Mouse (Mus musculus) kidney, postnatal 10 days (tissue): ENCODE data around the gene C3.

Experiments
- DNase-seq: peaks from one replicate; pipeline ENCODE4 v3.0.0; 2021; ENCODE audit warnings: mixed read lengths

C3 gene

DNA sequence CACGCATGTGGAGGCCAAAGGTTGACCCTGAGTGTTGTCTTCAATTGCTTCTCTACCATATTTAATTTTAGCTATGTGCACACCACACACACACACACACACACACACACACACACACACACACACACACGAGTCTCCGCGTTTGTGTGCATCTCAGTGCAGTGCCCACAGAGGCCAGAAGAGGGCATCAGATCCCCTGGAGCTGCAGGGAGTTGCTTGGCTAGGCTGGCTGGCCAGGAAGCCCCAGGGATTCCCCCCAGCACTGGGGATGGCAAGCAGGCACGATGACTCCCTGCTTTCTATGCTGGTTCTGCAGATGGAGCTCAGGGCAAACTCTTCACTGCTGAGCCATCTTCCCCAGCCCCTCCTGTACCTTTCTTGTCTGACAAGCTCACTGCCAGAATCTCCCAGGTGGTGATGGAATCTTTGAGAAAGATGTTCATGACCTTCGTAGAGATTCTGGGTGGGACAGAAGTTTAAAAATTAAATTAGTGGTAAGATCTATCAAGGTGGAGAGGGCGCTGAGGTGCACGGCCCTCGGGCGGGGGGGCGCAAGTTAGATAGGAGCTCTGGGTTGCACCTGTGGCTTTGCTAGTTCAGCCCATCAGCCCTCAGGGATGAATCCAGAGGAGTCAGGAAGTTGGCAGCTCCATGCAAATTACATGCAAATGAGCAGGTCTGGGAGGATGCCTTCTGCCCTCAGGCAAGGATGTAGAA is 8.6 kb downstream of the C3 start:
- peak; percentile 89 for DNase-seq

- peak; percentile 4 for DNase-seq
Measured at GRCm38 (mm10) chr17:57218335-57218900, 9.5 kb downstream of the C3 start.

- DNase-seq: no peak
Measured at GRCm38 (mm10) chr17:57214676-57215387, 13.1 kb downstream of the C3 start.

- DNase-seq: no peak
Measured at GRCm38 (mm10) chr17:57211501-57211900, 16.4 kb downstream of the C3 start.

GRCm38 (mm10) chr17:57209330-57209729 is 18.6 kb downstream of the C3 start:
- no peak for DNase-seq

DNA sequence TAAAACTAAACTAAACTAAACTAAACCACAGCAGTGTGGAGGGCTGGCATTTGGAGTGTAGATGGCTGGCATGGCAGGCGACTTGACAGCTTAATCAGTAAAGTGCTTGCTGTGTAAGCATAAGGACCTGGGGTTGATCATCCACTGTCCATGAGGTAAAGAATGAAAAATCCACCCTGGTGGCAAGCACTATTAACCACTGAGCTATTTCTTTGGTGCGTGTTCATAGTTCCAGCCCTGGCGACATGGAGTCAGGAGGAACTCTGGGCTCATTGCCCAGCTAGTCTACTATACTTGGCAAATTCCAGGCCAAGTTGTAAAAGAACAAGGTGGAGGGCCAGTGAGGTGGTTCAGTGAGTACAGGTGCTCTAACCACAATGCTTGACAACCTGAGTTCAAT is 20.0 kb downstream of the C3 start:
- DNase-seq: peak; percentile 42

DNA sequence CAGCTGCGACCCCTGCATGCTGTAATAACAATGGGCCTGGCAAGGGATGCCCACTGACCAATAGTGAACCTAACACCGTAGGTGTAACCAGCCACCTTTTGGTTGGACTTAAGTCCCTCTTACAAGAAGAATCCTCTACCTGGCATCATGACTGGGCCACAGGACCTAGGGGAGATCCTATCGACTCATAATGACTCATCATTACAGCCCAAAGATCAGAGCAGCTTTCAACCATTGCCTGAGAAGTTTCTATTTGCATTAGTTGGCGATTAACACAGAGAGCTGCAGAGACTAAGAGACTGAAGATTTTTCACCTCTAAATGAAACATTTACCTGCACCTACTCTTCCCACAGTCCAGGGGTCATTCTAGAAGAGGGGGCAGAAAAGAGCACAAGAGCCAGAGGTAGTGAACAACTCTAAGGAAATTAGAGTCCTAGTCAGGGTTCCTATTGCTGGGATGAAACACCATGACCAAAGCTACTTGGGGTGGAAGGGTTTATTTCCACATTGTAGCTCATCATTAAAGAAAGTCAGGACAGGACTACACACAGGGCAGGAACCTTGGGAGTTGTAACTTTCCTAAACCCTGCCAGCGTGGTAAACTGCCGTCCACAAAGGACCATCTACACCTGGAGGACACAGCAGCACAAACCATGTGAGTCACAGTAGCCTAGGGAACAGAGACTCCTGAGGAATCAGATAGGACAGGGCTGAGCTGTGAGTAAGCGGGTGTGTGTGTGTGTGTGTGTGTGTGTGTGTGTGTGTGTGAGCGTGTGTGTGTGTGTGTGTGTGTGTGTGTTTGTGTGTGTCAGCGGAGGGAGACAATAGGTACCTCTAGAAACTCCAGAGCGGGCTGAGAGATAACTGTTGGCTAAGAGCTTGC is 25.9 kb downstream of the C3 start:
- DNase-seq: no peak

- no peak for DNase-seq
Measured at GRCm38 (mm10) chr17:57198252-57198651, 29.7 kb downstream of the C3 start.

DNA sequence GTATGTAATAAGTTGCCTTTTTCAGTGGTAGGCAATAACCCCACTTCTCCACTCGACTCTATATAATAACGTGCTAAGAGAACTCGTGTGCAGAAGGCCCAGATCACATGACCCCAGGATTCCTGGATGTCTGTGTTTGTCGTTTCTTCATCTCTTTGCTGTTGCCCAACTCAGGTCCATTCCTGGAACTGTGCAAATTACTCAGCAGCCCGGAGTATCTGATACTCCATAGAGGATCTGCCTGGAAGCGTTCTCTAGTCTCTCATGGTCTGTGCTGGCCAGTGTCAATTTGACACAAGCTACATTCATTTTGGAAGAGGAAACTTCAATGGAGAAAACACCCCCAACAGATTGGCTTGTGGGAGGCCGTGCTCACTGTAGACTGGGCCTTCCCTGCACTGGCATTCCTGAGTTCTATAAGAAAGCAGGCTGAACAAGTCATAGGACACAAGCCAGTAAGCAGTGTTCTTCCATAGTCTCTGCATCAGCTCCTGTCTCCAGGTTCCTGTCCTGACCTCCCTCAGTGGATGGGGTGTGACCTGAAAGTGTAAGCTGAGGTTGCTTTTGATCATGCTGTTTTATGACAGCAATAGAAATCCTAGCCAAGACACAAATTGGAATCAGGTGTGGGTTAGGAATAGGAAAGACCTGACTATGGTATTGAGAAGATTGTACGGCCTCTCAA is 32.5 kb downstream of the C3 start:
- DNase-seq: no peak

DNA sequence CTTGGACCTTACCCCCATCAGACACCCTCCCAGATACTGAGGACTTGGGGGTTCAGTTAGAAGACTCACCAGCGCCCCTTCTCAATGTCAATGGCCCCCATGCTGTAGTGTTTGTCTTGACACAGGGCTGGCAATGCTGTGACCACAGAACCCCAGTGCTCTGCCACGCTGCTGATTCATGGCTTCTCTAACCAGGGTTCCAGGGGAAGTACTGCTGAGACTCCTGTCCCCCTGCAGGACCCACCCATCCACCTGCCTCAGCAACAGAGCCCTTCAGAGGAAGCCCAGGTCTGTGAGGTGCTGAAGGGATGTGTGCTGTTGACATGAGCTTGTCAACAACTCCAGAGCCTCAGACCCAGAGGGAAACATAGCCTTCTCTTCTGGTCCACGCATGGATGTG is 33.2 kb downstream of the C3 start:
- no peak for DNase-seq

DNA sequence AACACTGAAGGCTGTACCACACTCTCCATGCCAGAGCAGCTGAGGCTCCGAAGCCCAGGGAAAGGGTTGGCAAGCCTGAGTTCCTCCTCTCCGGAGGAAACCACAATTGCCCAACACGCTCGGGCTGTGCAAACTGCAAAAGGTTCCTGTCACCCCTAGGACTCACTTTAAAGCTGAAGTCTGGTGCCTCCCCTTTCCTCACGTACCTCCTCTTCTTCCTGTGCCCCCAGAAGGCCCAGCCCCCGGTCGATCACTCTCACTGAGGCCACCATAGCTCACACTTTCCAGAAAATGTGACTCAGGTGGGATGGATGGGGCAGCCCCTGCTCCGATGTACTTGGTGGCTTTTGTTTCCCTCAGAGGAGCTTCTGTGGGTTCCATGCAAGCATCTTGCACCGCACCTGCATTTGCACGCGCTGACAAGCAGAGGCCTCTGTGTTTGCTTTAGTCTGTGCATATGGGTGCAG is 33.9 kb downstream of the C3 start, which contains the start of gene Tnfsf14:
Tnfsf14 (minus strand) TSS at position 137 of the 467 bp plus-strand sequence.
- no peak for DNase-seq

DNA sequence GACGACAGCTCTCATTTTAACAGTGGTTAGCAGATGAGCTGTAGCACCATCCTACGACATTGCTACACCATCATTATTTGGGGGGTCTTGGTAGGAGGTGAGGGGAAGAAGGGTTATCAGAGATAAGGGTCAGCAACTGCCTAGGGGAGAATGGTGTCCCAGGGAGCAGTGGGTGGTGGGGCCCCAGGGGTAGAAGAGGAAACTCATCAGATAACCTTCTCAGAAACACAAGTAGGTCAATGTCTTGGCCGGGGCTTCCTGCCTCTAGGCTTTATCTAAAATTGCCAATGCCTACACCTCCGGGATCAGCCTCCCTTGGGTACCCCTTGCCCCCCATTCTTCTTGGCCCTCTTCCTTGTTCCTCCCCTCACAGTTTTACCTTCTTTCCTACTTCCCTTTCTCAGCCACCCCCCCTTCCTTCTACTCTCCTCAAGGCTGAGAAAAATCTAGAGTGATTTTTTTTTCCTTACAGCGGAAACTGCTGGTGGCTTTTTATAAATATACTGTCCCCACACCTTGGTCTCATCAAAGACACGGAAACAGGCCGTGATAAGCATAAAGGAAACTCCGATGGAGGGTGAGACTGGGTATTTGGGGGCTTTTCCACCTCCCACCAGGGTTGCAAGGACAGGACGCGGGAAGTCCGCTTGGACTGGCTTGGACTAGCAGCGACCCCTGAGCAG is 39.3 kb downstream of the C3 start:
- no peak for DNase-seq

DNA sequence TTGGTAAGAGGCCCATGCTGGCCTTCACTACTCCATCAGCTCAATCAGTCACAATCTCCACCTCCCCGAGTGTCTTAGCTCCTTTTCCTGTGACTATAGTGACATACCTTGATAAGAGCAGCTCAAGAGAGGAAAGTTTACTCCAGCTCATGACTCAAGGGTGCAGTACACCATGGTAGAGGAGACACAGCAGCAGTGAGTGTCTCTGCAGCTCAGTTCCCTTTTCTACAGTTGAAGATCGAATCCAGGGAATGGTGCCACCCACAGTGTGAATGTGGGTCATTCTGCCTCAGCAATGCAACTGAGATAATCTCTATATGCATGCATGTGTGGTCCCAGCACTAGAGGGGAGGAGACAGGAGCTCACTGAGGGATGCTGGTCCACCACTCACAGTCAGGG is 42.3 kb downstream of the C3 start:
- DNase-seq: no peak

DNA sequence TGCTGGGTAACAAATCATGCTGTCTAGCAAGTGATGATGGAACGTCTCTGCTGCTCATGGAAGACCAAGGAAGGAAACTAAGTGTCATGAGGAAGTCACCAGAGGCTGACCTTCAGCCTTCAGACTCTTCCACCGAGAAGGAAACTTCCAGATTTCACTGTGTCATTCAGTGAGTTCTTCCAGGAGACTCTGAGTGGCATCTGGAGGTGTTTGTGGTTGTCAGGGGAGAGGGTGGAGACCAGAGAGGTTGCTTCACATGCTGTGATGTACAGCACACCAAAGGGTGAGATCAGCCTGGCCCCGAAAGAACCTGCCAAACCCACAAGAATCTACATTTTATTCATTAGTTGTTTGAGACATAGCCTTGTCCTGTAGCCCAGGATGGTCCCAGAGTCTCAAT is 45.1 kb downstream of the C3 start:
- DNase-seq: no peak

- peak; percentile 28 for DNase-seq
Measured at GRCm38 (mm10) chr17:57180363-57180762, 47.6 kb downstream of the C3 start.

DNA sequence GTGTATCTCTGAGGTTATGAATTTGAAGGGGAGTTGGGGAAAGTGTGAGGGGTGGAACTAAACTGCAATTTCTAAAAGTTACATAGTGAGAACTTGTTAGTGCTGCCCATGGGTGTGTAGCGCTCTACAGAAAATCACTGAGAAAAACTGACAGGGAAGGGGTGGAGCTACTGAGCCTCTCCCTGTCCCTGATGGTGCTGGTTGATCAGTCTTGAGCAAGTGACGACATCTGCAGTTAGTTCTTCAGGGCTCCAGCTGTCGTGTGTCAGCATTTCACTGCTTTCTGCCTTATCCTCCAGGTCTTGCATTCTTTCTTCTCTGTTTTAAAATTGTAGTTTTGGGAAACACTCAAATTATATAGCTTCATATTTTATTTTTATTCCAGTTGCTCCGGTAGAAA is 54.6 kb downstream of the C3 start:
- no peak for DNase-seq

- DNase-seq: no peak
Measured at GRCm38 (mm10) chr17:57172378-57172777, 55.6 kb downstream of the C3 start.

GRCm38 (mm10) chr17:57170616-57171260 is 57.2 kb downstream of the C3 start:
- no peak for DNase-seq

DNA sequence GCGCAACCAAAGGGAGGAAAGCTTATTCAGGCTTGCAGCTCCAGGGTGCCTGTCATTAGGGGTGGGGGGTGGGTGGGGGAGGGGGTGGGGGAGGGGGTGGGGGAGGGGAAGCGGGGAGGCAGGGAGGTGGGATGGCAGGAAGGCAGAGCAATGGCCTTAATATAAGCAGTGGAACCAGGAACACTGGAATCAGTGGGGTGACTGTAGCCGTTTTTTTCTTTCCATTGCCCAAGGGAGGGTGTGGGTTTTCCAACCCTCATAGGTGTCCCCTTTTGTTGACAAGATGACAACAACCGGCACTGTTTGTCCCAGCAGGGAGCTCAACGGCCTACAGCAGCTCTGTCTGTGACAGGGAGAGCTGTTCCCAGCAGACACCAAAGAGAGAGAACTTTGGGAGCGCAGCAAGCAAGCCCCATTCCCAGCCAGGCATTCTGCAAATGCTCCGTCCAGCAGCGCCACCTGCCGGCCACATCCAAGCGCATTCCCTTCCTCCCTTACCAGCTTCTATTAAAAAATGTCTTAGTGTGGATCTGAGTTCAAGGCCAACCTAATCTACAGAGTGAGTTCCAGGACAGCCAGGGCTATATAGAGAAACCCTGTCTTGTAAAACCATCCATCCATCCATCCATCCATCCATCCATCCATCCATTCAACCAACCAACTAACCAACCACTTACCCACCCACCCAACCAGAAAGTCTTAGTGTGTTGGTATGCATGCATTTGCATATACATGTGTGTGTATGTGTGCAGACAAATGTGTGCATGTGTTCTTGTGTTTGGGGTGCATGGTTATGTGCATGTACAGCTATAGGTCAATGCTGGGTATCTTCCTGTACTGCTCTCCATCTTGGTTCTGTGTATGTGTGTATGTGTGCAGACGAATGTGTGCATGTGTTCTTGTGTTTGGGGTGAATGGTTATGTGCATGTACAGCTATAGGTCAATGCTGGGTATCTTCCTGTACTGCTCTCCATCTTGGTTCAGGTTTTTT is 60.8 kb downstream of the C3 start:
- peak; percentile 95 for DNase-seq
